Mouse (Mus musculus) neural tube, embryonic 10.5 days (tissue): Measurements from ENCODE around the gene Gm17655.
A peak's percentile ranks its signal among the peaks of the same experiment; 100 is the strongest.
"Not testable (repeated sequence)": the region's sequence is repeated elsewhere in the genome, so short reads cannot be mapped to it uniquely, and the experiment has no call there.

ENCODE experiments used
- DNase-seq: peaks from one replicate; pipeline ENCODE4 v3.0.0-alpha.2; 2017; ENCODE audit warnings: low spot score; ENCODE audit errors: extremely low spot score

Gene Gm17655

GRCm38 (mm10) chr5:110072413-110072812, at the start of gene Gm17655:
Gm17655 (minus strand) TSS chr5:110072513.
- DNase-seq, result not testable (repeated sequence)

- DNase-seq, result peak; percentile 89
Observed at GRCm38 (mm10) chr5:110109991-110110441, 37.7 kb upstream of the Gm17655 start, which contains the start of gene Zfp605. Zfp605 (plus strand) TSS chr5:110110092.

- DNase-seq, result no peak
Observed at GRCm38 (mm10) chr5:110108305-110108628, 36.0 kb upstream of the Gm17655 start.

- DNase-seq, result peak; percentile 97
Observed at GRCm38 (mm10) chr5:110107581-110108304, 35.4 kb upstream of the Gm17655 start, which contains the start of gene Gtpbp6. Gtpbp6 (minus strand) TSS chr5:110108197.

- DNase-seq, result no peak
Observed at GRCm38 (mm10) chr5:110106901-110107564, 34.7 kb upstream of the Gm17655 start.

GRCm38 (mm10) chr5:110106140-110106871, 34.0 kb upstream of the Gm17655 start:
- no peak for DNase-seq

- DNase-seq, result no peak
Observed at GRCm38 (mm10) chr5:110104616-110105380, 32.5 kb upstream of the Gm17655 start.

GRCm38 (mm10) chr5:110103901-110104615, 31.7 kb upstream of the Gm17655 start:
- DNase-seq, result no peak

- no peak for DNase-seq
Observed at GRCm38 (mm10) chr5:110102853-110103625, 30.7 kb upstream of the Gm17655 start.

- DNase-seq, result no peak
Observed at GRCm38 (mm10) chr5:110102429-110102828, 30.1 kb upstream of the Gm17655 start.

- DNase-seq, result peak; percentile 44
Observed at GRCm38 (mm10) chr5:110101716-110102347, 29.5 kb upstream of the Gm17655 start.

GRCm38 (mm10) chr5:110100921-110101631, 28.8 kb upstream of the Gm17655 start:
- DNase-seq, result peak; percentile 47

GRCm38 (mm10) chr5:110099656-110100580, 27.6 kb upstream of the Gm17655 start, which contains the start of gene Plcxd1:
Plcxd1 (plus strand) TSS chr5:110099969.
- DNase-seq, result no peak

- DNase-seq, result no peak
Observed at GRCm38 (mm10) chr5:110098991-110099477, 26.7 kb upstream of the Gm17655 start.

GRCm38 (mm10) chr5:110094847-110095213, 22.5 kb upstream of the Gm17655 start:
- no peak for DNase-seq

GRCm38 (mm10) chr5:110094030-110094846, 21.9 kb upstream of the Gm17655 start, which contains the start of gene Gm35315:
Gm35315 (minus strand) TSS chr5:110094420.
- DNase-seq, result peak; percentile 81
